Mouse (Mus musculus): ENCODE results near the gene 1700007K13Rik. TPM values are rescaled to one million over a fixed set of nuclear protein-coding genes. Genes with fewer than 3 reads are reported as not detected.
"Not testable (repeated sequence)": the region's sequence is repeated elsewhere in the genome, so short reads cannot be mapped to it uniquely, and the experiment has no call there.

The 1700007K13Rik gene
- polyA plus RNA-seq, 1 experiment from 2014 or later, result 0.85 TPM

DNA sequence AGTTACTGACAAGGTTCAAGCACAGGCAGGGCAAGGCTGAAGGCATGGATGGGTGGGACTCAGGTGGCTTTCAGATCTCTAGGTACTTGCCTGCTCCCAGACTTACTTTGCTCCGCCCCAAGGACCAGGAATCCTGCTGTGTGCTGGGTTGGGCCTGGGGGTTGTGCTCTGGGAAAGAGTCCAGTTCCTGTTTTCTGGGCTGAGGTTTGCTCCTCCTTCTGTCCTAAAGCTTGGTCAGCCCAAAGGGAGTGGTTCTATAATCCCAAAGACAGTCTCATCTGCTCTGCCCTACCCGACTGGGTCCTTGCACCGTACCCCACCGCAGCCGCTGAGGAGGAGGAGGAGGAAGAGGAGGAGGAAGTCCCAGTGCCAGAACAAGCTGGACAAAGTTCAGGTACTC, 30.5 kb upstream of the 1700007K13Rik start, which contains the start of gene Gbgt1:
Gbgt1 (plus strand) TSS at position 221 of the 400 bp plus-strand sequence.
- Histone ChIP-seq H3K27me3 (replicated peaks) (no peaks in the 10 kb centered on the region), H3K27ac (peak within 1 kb of the TSS; percentile 73), H3K4me2 (peak within 1 kb of the TSS; percentile 35), H3K4me3 (replicated peaks) (peak within 1 kb of the TSS; percentile 21; the same call in 1 of the 2 replicates), H3K4me1 (peaks cover 14% of the 10 kb centered on the region), H3K36me3 (no peaks in the 10 kb centered on the region), H3K9me3 (no peaks in the 10 kb centered on the region), H3K9ac (no peak within 1 kb of the TSS)
- 46% methylated on average over 5 of the region's 5 CpGs for WGBS
- ATAC-seq (ENCODE audit: insufficient read depth, low FRiP score, low read depth), result no peak; the same call in 1 of the 2 replicates

DNA sequence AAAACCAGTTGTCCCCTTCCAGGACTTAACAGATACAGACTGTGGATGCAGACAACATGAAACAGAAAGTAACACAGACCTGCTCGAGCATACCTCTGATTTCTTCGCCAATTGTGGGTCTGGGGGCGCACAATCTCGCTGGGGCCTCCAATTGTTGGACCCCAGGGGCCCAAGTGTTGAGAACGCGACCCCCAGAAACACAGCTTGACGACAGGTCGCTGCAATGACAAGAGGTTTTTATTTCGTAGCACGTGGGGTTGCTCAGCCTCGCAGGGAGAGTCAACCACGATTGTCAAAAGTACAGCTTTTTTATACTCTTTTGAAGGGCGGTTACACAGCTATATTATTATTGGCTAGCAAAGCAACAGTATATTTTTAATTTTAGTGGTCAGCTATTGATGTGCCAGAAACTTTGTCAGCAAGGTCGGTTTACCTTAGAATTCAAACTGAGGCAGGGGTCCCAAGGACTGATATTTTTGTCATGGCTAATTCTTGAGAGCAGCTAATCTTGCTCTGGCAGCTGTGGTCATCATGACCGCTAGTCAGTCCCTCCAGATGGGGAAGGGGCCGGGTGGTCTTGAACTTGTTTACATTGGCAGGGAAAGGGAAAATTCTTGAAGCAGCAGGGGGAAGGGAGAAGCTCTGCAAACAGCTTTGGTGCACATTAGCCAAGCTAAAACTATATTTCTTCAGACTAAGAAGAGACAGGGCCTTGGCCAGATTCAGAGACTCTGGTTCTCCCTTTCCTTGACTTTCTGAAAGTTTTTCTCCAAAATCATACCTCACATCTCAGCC, 29.9 kb upstream of the 1700007K13Rik start:
- WGBS, result 78% methylated on average over 16 of the region's 16 CpGs
- no peak for ATAC-seq (ENCODE audit: insufficient read depth, low FRiP score, low read depth)
- Histone ChIP-seq H3K4me2 (peak overlapping the region; percentile 10; the same call in 1 of the 2 replicates), H3K9ac (no peak overlapping the region), H3K9me3 (no peaks in the 10 kb centered on the region), H3K4me3 (replicated peaks) (no peak overlapping the region), H3K36me3 (no peaks in the 10 kb centered on the region), H3K27ac (peak overlapping the region; percentile 73), H3K4me1 (peaks cover 14% of the 10 kb centered on the region), H3K27me3 (replicated peaks) (no peaks in the 10 kb centered on the region)

DNA sequence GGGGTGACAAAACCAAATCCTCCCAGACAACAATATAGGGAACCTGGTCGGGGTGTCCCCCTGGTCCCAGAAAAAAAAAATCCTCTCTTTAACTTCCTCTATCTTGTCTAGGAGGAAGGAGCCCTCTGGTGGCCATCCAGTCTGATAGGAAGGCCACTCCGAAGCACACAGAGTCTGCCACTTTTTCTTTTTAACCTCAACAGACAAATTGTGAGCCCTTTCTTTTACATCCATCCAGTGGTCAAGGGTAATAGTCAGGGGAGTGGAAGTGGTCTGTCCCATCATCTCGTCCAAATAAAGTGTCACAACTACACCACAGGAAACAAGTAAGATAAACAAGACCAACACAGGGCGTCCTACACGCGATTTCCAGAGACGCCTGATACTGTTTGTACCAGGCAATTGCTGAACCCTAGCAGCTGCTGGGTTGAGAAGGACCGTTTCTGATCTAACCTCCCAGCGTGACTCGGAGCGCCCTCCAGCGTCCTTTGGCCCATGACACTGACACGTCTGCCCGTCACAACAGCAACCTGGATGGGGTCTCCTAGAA, 29.1 kb upstream of the 1700007K13Rik start:
- Histone ChIP-seq H3K36me3 (no peaks in the 10 kb centered on the region), H3K9me3 (no peaks in the 10 kb centered on the region), H3K27ac (peak overlapping the region; percentile 73; the same call in 1 of the 2 replicates), H3K4me2 (peak overlapping the region; percentile 10; the same call in 1 of the 2 replicates), H3K9ac (no peak overlapping the region), H3K4me1 (peaks cover 14% of the 10 kb centered on the region), H3K27me3 (replicated peaks) (no peaks in the 10 kb centered on the region), H3K4me3 (replicated peaks) (no peak overlapping the region)
- ATAC-seq (ENCODE audit: insufficient read depth, low FRiP score, low read depth), result no peak
- WGBS, result 66% methylated on average over 14 of the region's 14 CpGs

DNA sequence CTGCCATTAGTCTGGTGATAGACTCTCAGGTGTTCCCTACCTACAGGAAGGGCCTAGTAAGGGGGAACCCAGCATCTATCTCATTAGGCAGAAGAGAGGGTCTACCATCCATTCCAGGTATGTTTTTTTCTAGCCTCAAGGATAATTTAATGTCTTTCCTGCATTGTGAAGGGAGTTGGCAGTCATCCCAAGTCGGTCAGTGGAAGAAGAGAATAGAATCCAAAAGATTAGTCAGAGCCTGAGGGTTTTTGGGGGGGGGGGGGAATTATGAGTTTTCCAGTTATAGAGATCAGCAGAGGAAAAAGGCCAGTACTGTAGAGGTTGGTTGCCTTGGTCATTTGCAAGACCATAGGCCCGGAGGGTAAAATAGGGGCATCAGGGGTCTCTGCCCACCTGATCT, 28.4 kb upstream of the 1700007K13Rik start:
- Histone ChIP-seq H3K4me2 (no peak overlapping the region), H3K27me3 (replicated peaks) (no peaks in the 10 kb centered on the region), H3K27ac (no peak overlapping the region), H3K9me3 (no peaks in the 10 kb centered on the region), H3K4me1 (peaks cover 14% of the 10 kb centered on the region), H3K9ac (no peak overlapping the region), H3K4me3 (replicated peaks) (no peak overlapping the region), H3K36me3 (no peaks in the 10 kb centered on the region)
- no peak for ATAC-seq (ENCODE audit: insufficient read depth, low FRiP score, low read depth)
- 72% methylated on average over 2 of the region's 2 CpGs for WGBS

DNA sequence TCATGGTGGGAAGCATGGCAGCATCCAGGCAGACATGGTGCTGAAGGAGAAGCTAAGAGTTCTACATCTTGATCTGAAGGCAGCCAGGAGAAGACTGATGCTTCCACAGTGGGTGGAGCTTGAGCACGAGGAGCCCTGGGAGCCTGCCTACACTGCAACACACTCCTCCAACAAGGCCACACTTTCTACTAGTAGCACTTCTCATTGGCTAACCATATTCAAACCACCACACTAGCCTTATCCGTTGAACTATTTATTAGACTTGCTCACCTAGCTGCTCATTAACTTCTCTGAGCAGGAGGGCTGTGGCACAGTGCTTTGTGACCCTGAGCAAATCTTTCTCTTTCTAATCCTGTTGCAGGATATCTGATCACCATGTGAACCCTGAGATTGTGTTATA, 17.7 kb upstream of the 1700007K13Rik start:
- 59% methylated on average over 2 of the region's 2 CpGs for WGBS
- Histone ChIP-seq H3K4me1 (no peaks in the 10 kb centered on the region), H3K27ac (no peak overlapping the region), H3K27me3 (replicated peaks) (no peaks in the 10 kb centered on the region), H3K4me3 (replicated peaks) (no peak overlapping the region), H3K36me3 (no peaks in the 10 kb centered on the region), H3K9me3 (no peaks in the 10 kb centered on the region), H3K4me2 (no peak overlapping the region), H3K9ac (no peak overlapping the region)
- ATAC-seq (ENCODE audit: insufficient read depth, low FRiP score, low read depth), result no peak

DNA sequence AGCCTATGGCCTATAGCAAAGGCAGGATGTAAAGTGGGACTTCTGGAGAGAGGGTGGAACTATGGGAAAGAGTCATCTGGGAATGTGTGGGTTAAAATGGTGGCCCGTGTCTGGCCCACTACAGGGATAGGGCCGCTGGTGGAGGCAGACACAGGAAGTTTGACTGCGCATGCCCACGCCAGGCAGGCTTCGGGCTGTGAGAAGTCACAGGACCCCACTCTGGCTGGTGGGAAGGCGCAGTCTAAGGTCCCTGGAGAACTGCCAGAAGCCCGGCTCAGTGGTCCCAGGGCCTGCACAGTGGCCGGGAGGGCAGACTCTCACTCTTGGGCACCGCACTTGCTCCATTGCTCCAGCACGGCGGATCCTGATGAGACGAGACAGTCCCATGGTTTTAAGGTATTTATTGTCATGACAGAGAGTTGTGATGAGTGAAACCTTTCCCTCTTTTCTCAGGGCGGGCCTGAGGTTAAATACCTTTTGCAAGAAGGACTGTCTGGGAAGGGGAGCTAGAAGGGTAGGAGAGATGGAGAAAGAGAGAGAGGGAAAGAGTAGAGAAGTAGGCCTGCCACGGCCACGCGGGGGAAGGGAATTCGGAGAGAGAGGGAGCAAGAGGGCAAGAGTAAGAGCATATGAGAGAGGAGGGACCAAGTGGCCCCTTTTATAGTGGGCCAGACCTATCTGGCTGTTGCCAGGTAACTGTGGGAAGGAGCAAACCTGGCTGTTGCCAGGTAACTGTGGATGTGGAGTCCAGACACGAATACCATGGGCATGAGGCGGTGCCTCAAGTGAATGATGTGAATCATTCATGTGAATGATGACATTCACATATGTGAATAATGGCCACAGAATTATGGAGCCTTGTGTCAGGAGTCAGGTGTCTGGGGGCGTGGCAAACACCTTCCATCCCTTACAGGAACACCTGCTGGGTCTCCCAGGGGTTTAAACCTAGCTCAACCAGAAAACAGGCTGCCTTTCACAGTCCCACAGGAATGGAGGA, 13.4 kb upstream of the 1700007K13Rik start:
- no peaks in the 10 kb centered on the region for H3K36me3 ChIP-seq
- H3K27me3 ChIP-seq (replicated peaks), result no peaks in the 10 kb centered on the region
- 64% methylated on average over 20 of the region's 20 CpGs for WGBS
- peak overlapping the region; percentile 21; the same call in 1 of the 2 replicates for H3K4me3 ChIP-seq (replicated peaks)
- no peak overlapping the region for H3K9ac ChIP-seq
- 0 out of 2 replicates have a peak overlapping the region, but pooled peaks have one; percentile 2 for H3K27ac ChIP-seq
- H3K4me1 ChIP-seq, result no peaks in the 10 kb centered on the region
- no peak overlapping the region for H3K4me2 ChIP-seq
- peak; percentile 22; the same call in 1 of the 2 replicates for ATAC-seq (ENCODE audit: insufficient read depth, low FRiP score, low read depth)
- H3K9me3 ChIP-seq, result no peaks in the 10 kb centered on the region

DNA sequence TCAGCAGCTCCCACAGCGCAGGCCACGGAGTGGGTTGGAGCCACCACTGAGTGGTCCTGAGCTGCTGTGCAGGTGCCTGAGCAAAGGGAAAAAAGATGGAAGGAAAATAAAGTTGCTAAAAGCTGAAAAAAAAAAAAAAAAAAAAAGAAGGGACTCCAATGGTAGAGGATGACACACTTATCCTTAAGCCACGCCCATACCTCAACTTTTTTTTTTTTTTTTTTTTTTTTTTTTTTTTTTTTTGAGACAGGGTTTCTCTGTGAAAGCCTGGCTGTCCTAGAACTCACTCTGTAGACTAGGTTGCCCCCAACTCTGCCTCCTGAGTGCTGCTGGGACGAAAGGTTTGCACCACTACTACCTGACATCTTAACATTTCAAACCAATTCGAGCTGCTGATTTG, 11.9 kb upstream of the 1700007K13Rik start:
- H3K27ac ChIP-seq; H3K4me3 ChIP-seq (replicated peaks); H3K27me3 ChIP-seq (replicated peaks); H3K36me3 ChIP-seq; H3K9me3 ChIP-seq; ATAC-seq (ENCODE audit: insufficient read depth, low FRiP score, low read depth); H3K4me1 ChIP-seq; H3K9ac ChIP-seq; H3K4me2 ChIP-seq: not testable (repeated sequence)
- WGBS, result 86% methylated on average over 5 of the region's 5 CpGs

DNA sequence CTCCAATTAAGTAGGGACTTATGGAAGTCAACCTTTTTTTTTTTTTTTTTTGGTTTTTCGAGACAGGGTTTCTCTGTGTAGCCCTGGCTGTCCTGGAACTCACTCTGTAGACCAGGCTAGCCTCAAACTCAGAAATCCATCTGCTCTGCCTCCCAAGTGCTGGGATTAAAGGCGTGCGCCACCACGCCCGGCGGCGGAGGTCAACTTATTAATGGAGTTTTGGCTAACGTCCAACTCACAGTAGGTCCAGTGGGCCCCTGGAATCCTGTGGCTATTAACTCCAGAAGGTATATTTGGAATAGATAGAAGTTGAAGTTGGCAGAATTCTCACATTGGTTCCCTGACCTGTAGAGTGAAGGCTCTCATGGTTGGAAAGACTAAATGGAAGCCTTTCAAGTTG, 5.9 kb upstream of the 1700007K13Rik start:
- Histone ChIP-seq H3K36me3 (peaks cover 37% of the 10 kb centered on the region), H3K4me1 (peaks cover 11% of the 10 kb centered on the region)
- not testable (repeated sequence) for ATAC-seq (ENCODE audit: insufficient read depth, low FRiP score, low read depth); H3K27me3 ChIP-seq (replicated peaks); H3K9me3 ChIP-seq; H3K4me3 ChIP-seq (replicated peaks); H3K27ac ChIP-seq; H3K4me2 ChIP-seq; H3K9ac ChIP-seq
- 96% methylated on average over 8 of the region's 8 CpGs for WGBS

DNA sequence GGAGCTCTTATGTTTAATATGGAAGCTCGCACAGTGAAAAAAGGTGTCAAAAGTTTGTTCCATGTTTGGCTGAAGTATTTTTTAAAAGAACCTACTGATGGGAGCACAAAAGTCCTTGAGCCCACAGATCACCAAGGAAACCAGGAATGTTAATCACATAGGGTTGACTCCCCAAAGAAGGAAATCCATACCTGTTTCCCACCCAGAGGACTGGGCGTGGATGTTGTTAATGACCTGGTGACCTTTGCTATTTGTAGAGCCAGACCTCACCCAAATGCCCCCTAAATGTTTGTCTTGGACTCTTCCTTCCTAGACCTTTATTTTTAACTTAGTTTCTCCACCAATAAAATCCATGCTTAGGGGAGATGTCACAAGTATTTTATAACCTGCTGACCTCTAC, 4.5 kb upstream of the 1700007K13Rik start:
- Histone ChIP-seq H3K9ac (no peak overlapping the region), H3K4me2 (no peak overlapping the region), H3K4me3 (replicated peaks) (no peak overlapping the region), H3K27me3 (replicated peaks) (no peaks in the 10 kb centered on the region), H3K36me3 (peaks cover 37% of the 10 kb centered on the region), H3K4me1 (peaks cover 16% of the 10 kb centered on the region), H3K9me3 (no peaks in the 10 kb centered on the region), H3K27ac (no peak overlapping the region)
- WGBS, result 84% methylated on average over 2 of the region's 2 CpGs
- no peak for ATAC-seq (ENCODE audit: insufficient read depth, low FRiP score, low read depth)

DNA sequence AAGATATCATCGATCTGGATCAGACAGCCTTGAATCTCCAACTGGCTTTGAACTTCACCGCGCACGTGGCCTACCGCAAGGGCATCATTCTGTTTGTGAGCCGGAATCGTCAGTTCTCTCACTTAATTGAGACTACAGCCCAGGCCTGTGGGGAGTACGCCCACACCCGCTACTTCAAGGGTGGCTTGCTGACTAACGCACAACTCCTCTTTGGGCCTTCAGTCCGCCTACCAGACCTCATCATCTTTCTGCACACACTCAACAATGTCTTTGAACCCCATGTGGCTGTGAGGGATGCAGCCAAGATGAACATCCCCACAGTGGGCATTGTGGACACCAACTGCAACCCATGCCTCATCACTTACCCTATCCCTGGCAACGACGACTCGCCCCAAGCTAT, 3.3 kb upstream of the 1700007K13Rik start:
- H3K27ac ChIP-seq, result no peak overlapping the region
- H3K27me3 ChIP-seq (replicated peaks), result no peaks in the 10 kb centered on the region
- ATAC-seq (ENCODE audit: insufficient read depth, low FRiP score, low read depth), result no peak
- 98% methylated on average over 14 of the region's 14 CpGs for WGBS
- no peak overlapping the region for H3K4me3 ChIP-seq (replicated peaks)
- H3K9me3 ChIP-seq, result no peaks in the 10 kb centered on the region
- H3K36me3 ChIP-seq, result peaks cover 37% of the 10 kb centered on the region
- H3K9ac ChIP-seq, result no peak overlapping the region
- H3K4me2 ChIP-seq, result no peak overlapping the region
- peaks cover 16% of the 10 kb centered on the region for H3K4me1 ChIP-seq

DNA sequence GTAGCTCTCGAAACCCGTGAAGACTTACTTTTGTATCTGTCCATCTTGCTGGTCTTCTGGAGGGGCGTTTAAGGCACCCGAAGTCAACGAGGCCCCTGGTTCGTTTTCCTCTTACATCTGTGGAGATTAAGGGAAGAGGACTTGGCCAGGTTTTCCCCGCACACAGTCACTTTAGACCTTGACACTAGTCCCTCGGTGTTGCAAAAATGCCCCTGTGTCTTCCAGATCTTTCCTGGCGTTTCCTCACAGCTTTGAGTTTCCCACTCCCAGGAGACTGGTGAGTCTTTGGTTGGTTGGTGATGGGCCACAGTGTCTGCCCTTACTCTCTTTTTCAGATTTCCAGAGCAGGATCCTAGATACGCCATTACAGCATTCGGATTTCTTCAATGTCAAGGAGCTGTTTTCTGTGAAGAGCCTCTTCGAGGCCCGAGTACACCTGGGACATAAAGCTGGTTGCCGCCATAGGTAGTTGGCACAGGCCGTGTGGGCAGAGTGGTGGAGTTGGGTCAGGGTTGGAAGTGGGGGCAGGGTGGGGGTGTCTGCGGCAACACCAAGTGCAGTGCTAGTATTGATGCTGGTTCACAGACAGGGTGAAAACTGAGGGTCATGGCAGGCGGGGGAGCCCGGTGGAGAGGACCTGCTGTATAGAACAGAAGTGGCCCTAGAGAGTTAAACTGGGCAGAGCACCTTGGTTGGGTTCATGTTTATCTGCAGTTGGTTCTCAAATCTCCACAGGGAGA, 2.5 kb upstream of the 1700007K13Rik start:
- H3K4me1 ChIP-seq, result peaks cover 16% of the 10 kb centered on the region
- H3K27me3 ChIP-seq (replicated peaks), result no peaks in the 10 kb centered on the region
- no peaks in the 10 kb centered on the region for H3K9me3 ChIP-seq
- ATAC-seq (ENCODE audit: insufficient read depth, low FRiP score, low read depth), result no peak
- H3K4me2 ChIP-seq, result peak overlapping the region; percentile 75
- H3K36me3 ChIP-seq, result peaks cover 37% of the 10 kb centered on the region
- peak overlapping the region; percentile 98 for H3K9ac ChIP-seq
- H3K4me3 ChIP-seq (replicated peaks), result peak overlapping the region; percentile 97
- no peak overlapping the region for H3K27ac ChIP-seq
- WGBS, result 52% methylated on average over 18 of the region's 18 CpGs

Data from stomach, embryonic 15.5 days (tissue).